Mouse (Mus musculus): ENCODE measurements around the gene Mrpl52.

Mrpl52 gene

GRCm38 (mm10) chr14:54412629-54413170, 14.0 kb upstream of the Mrpl52 start:
- DNase-seq = peak; percentile 85

- DNase-seq = peak; percentile 68
These were observed 12.6 kb upstream of the Mrpl52 start for GRCm38 (mm10) chr14:54413877-54414700.

- peak; percentile 33 for DNase-seq
These were observed 11.3 kb upstream of the Mrpl52 start for GRCm38 (mm10) chr14:54415241-54416020.

- no peak for DNase-seq
These were observed 10.4 kb upstream of the Mrpl52 start for GRCm38 (mm10) chr14:54416229-54416775.

GRCm38 (mm10) chr14:54416830-54417229, 9.9 kb upstream of the Mrpl52 start:
- DNase-seq = no peak

- peak; percentile 62 for DNase-seq
These were observed 9.1 kb upstream of the Mrpl52 start, which contains the start of gene Slc7a7 for GRCm38 (mm10) chr14:54417623-54418081. Gene Slc7a7, minus strand, starts transcription at chr14:54417780.

- DNase-seq = no peak
These were observed 5.7 kb upstream of the Mrpl52 start for GRCm38 (mm10) chr14:54421014-54421413.

GRCm38 (mm10) chr14:54423406-54423805, 3.3 kb upstream of the Mrpl52 start:
- no peak for DNase-seq

GRCm38 (mm10) chr14:54424634-54425033, 2.1 kb upstream of the Mrpl52 start:
- no peak for DNase-seq

GRCm38 (mm10) chr14:54425540-54425939, 1.2 kb upstream of the Mrpl52 start:
- DNase-seq = no peak

- no peak for DNase-seq
These were observed 563 bp upstream of the Mrpl52 start for GRCm38 (mm10) chr14:54426003-54426688.

GRCm38 (mm10) chr14:54427696-54428095, 987 bp downstream of the Mrpl52 start:
- DNase-seq = no peak

- DNase-seq = no peak
These were observed 1.7 kb downstream of the Mrpl52 start for GRCm38 (mm10) chr14:54428421-54428820.

GRCm38 (mm10) chr14:54429332-54430093, 2.8 kb downstream of the Mrpl52 start:
- no peak for DNase-seq

- peak; percentile 38 for DNase-seq
These were observed 3.9 kb downstream of the Mrpl52 start for GRCm38 (mm10) chr14:54430406-54431145.

- peak; percentile 94 for DNase-seq
These were observed 4.8 kb downstream of the Mrpl52 start, which contains the start of gene Mmp14 for GRCm38 (mm10) chr14:54431334-54432077. Gene Mmp14, plus strand, starts transcription at chr14:54431612.

- DNase-seq = peak; percentile 77
These were observed 5.5 kb downstream of the Mrpl52 start for GRCm38 (mm10) chr14:54432078-54432836.

- DNase-seq = peak; percentile 67
These were observed 6.4 kb downstream of the Mrpl52 start for GRCm38 (mm10) chr14:54432837-54433830.
